Mouse (Mus musculus): ENCODE measurements at regions not wholly inside any gene's neighbourhood (a gene's known extent, or its start where the extent isn't known, plus 50 kb on each side); places are given as distances from the start of the nearest gene placed in this dataset.

GRCm38 (mm10) chr3:52929827-52930605, 87.0 kb downstream of the Cog6 start:
- DNase-seq (ENCODE audit: low spot score in 2 of 2): no peak

- no peak for DNase-seq (ENCODE audit: low spot score in 2 of 2)
Observed at GRCm38 (mm10) chr3:52927361-52927841, 89.6 kb downstream of the Cog6 start.

DNA sequence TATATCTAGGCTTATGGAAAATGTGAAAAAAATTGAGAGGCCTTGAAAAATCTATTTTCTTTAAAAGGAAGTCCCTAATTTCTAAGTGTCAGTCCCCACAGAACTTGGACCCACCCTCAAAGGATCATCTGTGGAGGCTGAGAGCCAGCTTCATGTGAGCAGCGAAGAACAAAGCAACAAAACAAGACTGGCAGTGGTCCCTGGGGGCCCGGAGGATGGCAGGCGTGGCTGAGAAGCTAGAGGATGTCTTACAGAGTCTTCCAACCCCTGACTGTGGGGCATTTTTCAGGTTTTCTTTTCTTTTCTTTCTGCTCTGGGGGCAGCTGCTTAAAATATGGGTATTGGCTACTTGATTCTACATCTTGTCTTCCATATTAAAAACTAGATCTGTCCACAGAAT, 90.5 kb downstream of the Cog6 start:
- no peak for DNase-seq (ENCODE audit: low spot score in 2 of 2)

DNA sequence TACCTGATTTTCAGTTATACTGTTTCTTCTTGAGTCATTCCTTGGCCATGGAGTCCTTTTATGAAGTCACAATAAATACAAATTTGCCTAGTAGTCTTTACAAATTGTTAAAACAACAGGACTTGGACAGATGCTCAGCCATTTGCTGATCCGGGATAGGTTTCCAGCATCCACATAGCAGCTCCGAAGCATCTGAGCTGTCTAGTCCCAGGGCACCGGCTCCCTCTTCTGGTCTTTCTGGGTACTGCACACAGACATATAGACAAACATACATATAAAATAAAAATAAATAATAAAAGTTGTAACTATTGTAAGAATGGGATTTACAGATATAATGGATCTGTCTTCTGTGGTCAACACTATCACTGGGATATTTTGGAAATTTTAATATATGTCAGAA, 91.8 kb downstream of the Cog6 start:
- DNase-seq (ENCODE audit: low spot score in 2 of 2): no peak

- no peak for DNase-seq (ENCODE audit: low spot score in 2 of 2)
Observed at GRCm38 (mm10) chr3:52924631-52925030, 92.4 kb downstream of the Cog6 start.

DNA sequence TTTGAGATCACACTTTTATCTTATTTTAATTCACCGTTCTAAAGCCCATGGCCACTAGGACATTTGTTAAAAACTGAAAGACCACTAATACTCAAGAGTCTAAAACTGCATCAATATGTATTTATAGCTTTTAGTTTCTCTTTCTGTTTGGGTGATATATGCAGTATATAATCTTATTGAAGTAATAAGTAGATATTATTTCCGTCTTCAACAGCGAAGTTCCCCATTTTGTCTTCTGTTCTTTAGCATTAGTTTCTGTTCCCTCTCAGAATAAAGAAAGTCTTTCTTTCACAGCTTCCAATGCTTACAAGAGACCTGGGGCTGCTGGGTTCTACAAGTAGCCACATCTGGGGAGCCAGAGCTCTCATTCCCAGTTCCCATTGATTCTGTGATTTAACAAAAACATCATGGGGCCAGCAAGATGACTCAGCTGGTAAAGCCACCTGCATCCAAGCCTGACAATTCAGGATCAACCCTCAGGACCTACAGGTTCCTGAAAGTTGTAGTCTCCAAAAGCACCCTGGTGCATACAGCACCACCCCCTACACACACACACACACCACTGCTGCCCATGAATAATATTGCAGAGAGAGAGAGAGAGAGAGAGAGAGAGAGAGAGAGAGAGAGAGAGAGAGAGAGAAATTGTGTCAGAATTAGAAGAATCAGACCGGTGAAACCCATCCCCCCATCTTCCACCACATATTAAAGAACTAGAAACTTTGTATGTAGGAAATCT, 93.0 kb downstream of the Cog6 start:
- DNase-seq (ENCODE audit: low spot score in 2 of 2): no peak

DNA sequence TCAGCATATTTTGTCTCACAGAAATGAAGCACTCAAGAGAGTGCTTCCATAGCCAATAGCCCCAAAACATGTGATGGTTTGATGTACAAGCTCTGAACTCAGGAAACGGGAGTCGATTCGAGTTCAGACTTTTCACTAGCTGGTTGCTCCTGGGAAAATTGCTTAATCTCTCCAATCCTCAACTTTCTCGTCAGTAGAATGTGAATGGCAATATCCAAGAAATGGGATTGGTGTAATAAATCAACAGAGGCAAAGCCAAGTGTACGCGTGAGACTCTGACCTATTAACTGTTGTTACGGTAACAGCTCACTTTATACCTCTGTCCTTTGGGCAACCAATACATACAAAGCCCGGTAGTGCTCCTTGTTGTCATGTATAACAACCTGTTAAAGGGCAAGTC, 94.6 kb downstream of the Cog6 start:
- no peak for DNase-seq (ENCODE audit: low spot score in 2 of 2)

GRCm38 (mm10) chr3:52906823-52907564, 110.0 kb downstream of the Cog6 start:
- DNase-seq (ENCODE audit: low spot score in 2 of 2): no peak

GRCm38 (mm10) chr3:52904028-52904427, 113.0 kb downstream of the Cog6 start:
- no peak for DNase-seq (ENCODE audit: low spot score in 2 of 2)

DNA sequence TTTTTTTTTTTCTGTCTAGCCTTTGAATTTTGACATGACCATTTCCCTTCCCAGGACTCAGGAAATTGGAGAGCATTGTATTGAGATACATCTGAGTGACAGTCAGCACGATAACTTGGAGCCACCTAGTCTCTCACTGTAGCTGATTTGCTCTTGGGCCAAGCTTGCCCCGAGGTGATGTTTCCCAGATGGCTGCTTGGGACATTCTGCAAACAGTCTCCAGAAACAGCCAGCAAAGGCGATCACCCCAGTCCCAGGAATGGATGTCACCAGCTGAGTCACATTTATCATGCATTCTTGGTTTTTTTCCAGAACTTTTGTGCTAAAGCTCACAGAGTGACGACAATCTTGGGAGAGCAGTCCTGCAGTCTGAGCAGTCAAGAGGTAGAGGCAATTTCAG, 119.4 kb downstream of the Cog6 start:
- no peak for DNase-seq (ENCODE audit: low spot score in 2 of 2)

DNA sequence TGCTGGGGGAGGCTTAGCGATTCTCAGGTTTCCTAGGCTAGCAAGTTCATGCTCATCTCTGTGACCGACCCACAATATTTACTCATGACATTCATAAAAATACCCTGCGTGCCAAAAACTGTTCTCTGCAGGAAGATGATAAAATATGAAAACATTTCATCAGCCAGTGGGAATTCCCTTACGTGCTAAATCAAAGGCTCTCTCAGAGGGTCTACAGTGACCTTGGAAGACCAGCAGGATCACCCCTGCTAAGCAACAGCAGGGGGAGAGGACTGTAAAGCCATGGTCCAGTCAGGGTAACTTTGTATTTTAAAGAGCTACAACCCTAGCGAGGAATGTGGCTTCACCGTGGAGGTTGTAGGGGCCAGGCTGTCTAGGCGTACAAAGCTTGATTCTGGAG, 120.6 kb downstream of the Cog6 start:
- no peak for DNase-seq (ENCODE audit: low spot score in 2 of 2)

- DNase-seq (ENCODE audit: low spot score in 2 of 2): no peak
Observed at GRCm38 (mm10) chr3:52895751-52896150, 121.3 kb downstream of the Cog6 start.

DNA sequence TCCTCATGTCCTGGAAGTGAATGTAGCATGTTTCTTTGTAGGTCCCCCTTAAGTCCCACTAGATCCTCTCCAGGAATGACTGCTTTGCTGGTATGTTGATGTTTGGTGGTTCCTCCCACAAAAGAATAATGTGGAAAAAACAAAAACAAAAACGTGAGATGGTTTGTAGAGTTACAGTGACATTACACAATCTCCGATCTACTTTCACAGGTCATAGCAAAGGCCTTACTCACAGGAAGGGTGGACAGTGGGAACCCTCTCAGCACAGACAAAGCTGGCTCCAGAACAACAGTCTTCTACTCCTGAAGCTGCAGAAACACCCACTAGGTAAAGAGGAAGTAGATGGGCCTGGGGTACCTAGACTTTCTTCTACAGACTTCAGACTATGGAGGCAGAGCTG, 122.2 kb downstream of the Cog6 start:
- no peak for DNase-seq (ENCODE audit: low spot score in 2 of 2)

- DNase-seq (ENCODE audit: low spot score in 2 of 2): no peak
Observed at GRCm38 (mm10) chr3:52889156-52889715, 127.8 kb downstream of the Cog6 start.

GRCm38 (mm10) chr3:52881981-52882380, 135.1 kb downstream of the Cog6 start:
- DNase-seq (ENCODE audit: low spot score in 2 of 2): no peak

DNA sequence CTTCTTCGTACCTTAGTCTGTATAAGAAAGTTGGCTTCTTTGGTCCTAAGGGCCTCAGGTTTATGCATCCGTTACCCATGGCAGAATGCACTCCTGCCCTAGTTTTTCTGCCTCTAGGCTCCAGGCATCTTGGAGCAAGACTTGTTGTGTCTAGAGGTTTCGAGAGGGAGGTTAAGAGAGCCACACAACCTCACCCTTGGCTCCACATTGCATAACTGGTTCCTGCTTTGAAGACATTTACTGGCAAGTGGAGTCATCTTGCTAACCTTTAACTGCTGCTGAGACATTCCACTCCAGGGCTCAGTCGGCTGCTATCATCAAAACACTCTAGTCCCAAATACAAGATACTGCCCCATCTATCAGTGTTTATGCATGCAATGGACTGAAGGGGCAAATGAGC, 135.9 kb downstream of the Cog6 start:
- DNase-seq (ENCODE audit: low spot score in 2 of 2): no peak

GRCm38 (mm10) chr3:52879700-52880099, 137.3 kb downstream of the Cog6 start:
- DNase-seq (ENCODE audit: low spot score in 2 of 2): no peak

DNA sequence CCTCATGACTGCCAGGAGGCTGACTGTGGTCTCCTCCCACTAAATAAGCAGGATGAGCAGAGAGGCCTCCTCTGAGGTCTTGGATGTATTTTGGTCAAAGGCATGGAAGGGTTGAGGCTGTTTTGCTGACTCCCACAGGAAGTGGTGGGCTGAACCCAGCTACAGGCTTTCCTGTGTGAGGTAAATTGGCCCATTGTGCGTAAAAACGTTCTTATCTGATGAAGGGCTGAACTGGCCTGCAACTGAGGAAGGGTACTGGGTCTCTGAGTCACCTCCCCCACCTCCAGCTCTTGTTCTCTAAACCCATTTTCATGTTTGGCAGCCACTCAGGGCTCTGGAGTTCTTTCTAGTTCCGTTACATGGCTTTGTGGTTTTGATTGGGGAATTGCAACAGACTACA, 138.7 kb downstream of the Cog6 start:
- DNase-seq (ENCODE audit: low spot score in 2 of 2): no peak

- no peak for DNase-seq (ENCODE audit: low spot score in 2 of 2)
Observed at GRCm38 (mm10) chr3:52872260-52872659, 144.8 kb downstream of the Cog6 start.

- no peak for DNase-seq (ENCODE audit: low spot score in 2 of 2)
Observed at GRCm38 (mm10) chr3:52863146-52863849, 153.7 kb downstream of the Cog6 start.

- DNase-seq (ENCODE audit: low spot score in 2 of 2): no peak
Observed at GRCm38 (mm10) chr3:52862026-52862425, 155.0 kb downstream of the Cog6 start.

DNA sequence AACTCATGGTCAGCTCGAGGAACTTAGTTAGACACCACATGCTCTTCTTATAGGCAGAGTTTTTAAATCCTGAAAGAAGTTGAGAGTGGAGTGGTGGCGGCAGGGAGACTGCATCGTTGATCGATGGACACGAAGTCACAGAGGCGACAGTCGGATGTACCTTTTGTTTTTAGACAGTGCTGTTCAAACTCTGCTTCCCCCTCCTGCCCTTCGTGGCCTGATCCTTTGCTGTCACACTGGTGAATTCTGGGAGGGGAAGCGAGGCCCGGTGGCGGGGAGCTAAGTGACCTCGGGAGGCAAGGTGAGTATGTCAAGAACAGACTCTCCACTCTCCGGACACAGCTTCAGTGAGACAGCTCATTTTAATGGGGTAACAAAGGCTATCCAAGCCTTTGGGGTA, 155.5 kb downstream of the Cog6 start:
- no peak for DNase-seq (ENCODE audit: low spot score in 2 of 2)

Data from frontal cortex, postnatal 25 days (tissue).